Mouse (Mus musculus): ENCODE measurements around the gene Wnt3a.

Wnt3a gene

DNA sequence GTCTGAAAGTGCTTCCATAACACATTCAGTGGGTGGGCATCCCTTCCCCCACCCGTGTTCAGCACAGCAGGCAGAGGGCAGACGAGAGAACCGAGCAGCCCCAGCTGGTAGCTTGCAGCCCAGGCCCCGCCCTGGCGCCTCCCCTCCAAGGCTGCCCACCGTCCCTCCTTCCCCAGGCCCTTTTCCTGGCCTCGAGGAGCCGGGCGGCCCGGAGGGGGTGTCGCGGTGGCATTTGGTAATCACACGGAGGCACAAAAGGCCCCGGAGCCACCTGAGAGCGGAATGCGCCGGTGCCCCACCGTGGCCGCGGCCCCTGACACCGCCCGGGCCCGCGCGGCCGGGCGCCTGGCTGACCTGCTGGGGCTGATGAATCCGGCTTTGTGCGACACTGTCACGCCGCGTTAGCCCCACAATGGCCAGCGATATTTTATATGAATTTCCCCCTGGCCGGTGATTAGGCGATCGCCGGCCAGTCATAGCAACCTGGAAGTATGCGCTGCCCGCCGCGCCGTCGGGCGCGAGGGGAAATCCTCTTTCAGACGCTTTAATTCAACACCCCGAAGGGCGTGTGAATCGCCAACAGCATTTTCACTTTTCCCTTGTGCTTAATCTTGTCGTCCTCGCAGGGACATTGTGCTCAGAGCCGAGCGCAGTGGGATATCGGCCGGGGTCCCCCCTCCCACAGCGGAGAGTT lies 26.5 kb downstream of the Wnt3a start:
- DNase-seq (ENCODE audit: low read depth, low spot score), result no peak

DNA sequence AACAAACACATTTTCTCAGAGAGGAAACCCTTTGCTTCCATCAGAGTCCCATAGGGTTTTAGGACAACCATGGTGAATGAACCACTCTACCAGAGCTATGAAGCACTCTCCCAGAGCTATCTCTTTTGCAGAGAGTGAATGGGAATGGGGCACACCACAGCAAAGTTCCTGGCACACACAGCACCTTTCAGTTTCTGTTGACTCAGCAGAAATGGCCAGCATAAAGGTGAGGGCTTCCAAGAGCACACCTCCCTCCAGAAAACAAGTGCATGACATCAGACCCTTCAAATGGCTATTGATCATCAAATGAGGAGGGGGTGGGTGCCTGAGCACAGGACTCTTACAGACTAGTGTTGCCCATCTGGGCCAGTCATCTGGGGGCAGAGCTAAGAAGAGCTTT lies 28.2 kb downstream of the Wnt3a start:
- DNase-seq (ENCODE audit: low read depth, low spot score), result peak; percentile 21

DNA sequence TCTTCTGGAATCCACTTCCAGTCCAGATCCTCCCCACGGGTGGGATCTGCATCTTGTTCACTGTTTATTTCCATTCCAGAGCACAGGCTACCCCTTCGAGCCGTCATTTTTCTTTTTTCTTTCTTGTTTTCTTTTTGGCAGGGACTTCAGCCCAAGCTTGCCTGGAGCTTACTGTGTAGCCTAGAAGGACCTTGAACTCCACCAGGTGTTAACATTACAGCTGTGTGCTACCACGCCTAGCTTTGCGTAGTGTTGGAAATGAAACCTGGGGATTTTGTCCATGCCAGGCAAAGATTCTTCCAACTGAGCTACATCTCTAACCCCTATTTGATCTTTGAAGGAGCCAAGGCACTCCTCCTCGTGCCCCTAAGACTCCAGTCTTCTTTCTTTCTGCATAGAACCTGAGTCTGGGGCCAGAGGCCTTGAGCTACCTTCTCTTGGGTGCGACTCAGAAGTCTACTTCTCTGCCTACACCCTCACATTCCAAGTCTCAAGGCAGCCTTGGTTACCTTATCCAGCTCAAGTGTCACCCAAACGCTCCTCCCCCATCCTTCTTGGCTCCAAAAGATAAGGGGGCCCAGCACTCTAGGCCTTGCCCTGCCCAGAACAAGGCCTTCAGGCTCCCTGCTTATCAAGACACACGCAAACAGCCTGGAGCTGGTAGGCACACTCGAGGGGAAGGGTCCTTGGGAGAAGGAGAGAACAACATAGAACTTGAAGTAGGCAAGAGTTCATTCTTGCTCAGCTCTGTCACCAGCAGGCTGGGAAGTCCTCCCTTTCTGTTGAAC lies 29.7 kb downstream of the Wnt3a start:
- peak; percentile 85 for DNase-seq (ENCODE audit: low read depth, low spot score)

DNA sequence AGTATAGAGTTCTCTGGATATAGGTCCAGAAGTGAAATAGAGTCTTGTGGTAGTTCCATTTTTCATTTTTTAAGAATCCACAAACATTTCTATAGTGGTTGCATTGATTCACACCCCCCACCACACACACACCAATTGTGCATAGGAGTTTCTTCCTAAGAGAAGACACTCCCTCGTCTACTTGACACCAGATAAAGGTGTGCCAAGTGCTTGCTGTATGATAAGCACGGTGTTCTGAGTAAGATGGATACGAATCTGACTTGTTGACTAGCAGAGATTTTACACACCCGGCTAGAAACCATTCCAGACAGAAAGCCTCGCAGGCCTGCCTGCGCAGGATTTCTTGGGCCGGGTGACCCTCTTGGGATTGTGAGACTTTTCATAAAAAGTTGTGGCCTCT lies 30.9 kb downstream of the Wnt3a start:
- DNase-seq (ENCODE audit: low read depth, low spot score), result peak; percentile 35

DNA sequence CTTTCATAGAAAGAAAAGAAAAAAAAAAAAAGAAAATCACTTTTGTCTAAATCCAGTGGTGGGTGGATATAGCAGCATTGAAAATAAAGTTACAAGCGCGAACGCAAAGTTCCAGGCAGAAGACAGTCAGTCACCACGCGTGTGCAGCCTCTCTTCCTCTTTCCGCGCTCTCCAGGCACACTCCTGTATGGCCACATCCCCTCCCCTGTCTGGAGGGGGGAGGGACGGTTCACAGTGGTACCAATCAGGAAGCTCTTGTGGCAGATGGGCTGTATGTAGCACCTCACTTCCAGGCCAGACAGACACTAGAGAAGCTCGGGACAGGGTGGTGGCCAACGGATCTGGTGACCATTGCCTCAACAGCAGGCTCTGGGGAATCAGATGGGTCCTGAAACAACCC lies 42.5 kb downstream of the Wnt3a start:
- DNase-seq (ENCODE audit: low read depth, low spot score), result no peak

DNA sequence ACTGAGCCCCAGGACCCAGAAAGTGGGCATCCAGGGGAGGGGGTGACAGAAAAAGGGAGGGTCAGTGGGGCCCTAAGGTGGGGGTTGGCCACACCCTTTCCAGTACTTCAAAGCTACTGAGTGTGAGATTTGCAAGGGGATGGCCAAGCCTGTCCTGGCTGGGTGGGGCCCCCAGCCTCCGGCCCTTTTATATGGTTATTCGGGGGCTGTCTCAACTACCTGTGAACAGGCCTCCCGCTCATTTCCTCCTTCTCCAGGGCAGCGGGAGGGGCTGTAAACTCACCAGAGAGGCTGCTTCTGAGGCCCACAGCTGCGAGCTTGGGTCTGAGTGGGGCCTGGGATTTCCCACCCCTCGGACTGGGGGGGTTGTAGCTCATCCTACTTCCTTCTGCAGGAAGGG lies 46.7 kb downstream of the Wnt3a start:
- no peak for DNase-seq (ENCODE audit: low read depth, low spot score)

DNA sequence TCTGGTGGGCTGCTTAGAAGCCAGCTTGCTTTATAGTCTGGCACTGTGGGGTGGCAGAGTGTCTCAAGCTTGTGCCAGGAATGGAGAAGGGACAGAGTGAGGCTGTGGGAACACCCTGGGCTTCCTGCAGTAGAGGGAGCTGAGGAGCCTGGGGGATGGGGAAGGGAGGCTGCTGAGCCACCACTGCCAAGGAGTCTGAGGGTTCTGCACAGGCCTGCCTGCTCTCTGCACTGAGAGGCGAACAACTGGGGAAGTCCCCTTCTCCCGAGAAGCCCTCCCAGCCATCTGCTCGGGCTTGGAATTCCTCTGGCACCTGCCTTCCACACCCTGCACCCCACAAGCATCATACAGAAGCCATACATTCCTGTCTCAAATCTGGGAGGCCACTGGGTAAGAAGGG lies 48.7 kb downstream of the Wnt3a start:
- no peak for DNase-seq (ENCODE audit: low read depth, low spot score)

DNA sequence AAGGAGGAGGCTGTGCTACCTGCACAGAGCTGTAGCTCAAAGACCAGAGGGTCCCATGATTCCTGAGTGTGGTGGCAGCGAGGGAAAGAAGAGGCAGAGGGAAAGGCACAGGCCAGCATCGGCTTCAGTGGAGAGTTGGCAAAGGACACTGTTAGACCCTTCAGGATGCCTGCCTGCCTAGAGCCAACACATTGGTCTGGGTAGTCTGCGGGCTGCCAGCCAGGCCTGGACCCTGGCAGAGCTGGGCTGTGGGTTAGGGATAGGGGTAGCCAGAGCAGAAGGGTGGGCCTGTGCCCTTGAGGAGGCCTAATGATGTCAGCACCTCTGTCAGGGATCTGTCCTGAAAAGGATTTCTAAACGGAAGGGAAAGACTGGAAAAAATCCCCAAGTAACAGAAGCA lies 50.8 kb downstream of the Wnt3a start:
- DNase-seq (ENCODE audit: low read depth, low spot score), result no peak

DNA sequence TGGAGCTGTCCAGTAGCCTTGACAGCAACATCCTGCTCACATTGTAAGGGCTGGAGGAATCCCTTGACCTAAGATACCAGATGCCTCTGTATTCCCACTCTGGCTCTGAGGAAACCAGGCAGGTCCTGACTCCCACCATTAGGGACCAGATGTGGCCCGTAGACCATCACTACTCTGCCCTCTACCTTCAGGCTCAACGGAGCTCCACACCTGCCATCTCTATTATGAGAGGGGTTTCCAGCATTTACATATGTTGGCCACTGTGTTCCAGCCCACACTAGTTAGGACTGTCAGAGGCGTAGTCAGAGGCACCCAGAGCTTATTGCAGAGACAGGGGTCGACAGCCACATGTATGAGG lies 51.1 kb downstream of the Wnt3a start:
- no peak for DNase-seq (ENCODE audit: low read depth, low spot score)

DNA sequence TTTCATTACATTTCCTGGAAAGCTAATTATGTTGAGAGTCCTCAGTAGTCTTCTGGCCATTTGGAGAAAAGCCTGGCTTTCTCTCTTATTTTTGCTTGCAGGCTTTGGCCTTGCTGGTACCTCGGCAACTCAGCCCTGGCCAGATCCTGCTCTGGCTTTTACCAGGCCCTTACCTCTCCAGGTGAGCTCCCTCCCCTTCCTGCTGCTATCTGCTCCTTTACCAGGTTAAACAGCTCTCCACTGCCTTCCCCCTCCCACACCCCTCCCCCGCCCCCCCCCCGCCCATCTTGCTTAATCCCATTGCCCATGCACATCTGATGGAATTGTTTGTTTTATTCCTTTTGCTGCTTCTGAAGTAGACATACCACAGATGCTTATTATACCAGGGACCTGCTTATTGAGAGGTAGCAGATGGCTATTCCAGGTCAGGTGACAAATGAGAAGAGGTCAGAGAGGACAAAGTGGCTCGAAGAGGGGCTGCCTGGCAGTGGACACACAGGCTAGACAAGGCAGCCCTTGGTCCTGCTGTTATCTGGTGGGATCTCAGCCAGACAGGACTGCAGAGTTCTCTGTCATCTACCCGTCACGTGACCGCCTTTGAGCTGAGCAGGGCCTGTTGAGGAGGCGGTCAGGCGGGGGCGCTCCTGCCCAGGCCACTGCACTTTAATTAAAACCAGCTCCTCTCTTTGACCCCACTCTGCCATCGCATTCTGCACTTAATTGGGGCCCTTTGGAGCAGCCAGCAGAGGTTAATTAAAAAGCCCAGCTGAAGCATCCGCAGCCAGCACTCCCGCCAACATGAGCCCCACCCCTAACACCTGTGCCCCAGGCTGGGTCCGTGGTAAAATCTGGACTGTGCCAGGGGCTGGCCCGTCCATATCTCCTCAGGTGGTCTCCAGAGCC lies 51.8 kb downstream of the Wnt3a start:
- DNase-seq (ENCODE audit: low read depth, low spot score), result no peak

DNA sequence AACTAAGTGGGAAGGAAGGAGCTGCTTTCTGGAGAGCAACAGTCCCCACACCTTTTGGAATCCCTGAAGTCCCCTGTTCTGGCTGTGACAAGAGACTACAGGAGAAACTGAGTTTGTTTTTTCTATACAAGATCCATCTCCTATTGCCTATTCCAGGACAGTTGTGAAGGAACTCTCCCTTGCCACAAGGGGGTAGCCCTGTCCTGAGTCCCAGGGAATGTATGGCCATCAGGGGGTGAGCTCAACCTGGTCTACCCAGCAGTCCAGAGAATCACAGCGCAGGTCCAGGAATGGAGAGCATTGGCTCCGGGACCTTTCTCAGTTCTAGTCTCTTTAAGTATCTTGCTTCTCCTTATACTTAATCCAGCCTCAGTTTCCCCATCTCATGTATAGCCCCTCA lies 57.8 kb downstream of the Wnt3a start:
- no peak for DNase-seq (ENCODE audit: low read depth, low spot score)

DNA sequence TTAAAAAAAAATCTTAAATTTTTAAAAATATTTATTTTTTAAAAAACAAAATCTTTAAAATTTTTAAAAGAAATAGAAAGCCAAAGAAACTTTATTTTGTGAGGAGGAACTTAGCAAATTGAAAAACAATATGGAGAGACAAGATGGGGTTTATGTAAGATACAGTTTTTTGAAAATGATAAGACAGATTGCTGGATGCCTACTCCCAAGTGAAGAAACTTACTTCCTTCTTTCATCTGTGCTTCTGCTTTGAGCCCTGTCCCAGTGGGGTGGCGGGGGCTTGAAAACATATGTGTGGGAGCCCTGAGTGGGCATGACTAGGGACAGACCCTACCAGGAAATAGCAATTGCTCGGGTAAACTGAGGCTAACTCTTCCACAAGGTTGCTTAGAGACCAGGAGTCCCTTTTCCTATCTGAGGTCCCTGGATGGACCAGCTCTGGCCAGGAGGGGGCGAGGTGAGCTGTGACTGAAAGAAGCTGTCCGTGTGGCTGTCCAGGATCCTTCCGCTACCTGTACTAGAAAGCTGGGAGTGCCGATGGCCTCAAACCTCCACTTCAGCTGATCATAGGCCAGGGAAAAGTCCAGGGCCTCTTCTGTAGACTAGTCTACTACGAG lies 60.3 kb downstream of the Wnt3a start:
- no peak for DNase-seq (ENCODE audit: low read depth, low spot score)

DNA sequence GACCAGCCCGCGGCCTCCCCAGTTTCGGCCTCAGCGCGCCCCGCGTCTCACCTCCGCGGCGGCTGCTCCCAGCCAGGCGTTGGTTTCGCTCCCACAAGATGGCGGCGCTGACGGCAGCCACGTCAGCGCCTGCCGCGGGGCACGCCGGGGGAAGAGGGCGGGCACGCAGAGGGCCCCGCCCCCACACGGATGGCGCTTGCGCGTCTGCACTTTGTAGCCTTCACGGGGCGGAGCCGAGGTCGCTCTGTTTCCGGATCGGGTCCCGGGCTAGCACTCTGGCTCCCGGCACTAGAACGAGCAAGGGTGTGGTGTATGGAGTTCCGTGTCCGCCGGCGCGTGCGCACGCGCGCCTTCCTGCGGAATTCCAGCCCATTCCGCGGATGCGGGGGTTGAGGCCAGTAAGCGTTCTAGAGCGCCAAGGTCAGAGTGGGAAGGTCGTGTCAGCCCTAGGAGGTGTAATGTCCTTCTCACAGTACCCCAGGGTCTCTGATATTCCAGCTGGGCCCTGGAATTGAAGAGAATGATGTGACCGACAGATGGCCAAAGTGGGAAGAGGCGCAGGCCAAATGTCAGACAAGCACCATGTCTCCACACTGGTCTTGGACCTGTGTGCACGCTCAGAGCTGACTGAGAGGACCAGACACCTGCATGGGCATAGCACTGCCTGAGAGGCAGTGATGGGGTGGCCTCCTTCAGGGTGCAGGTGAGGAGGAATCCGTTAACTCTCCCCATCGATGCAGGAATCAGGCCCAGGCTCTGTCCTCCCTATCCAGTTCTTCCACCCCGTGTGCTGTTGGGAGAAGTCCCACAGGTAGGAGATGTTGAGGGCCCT lies 62.2 kb downstream of the Wnt3a start, which contains the start of gene Arf1:
TSS of gene Arf1 (minus strand) at position 149 of the 832 bp plus-strand sequence.
- DNase-seq (ENCODE audit: low read depth, low spot score), result peak; percentile 94

DNA sequence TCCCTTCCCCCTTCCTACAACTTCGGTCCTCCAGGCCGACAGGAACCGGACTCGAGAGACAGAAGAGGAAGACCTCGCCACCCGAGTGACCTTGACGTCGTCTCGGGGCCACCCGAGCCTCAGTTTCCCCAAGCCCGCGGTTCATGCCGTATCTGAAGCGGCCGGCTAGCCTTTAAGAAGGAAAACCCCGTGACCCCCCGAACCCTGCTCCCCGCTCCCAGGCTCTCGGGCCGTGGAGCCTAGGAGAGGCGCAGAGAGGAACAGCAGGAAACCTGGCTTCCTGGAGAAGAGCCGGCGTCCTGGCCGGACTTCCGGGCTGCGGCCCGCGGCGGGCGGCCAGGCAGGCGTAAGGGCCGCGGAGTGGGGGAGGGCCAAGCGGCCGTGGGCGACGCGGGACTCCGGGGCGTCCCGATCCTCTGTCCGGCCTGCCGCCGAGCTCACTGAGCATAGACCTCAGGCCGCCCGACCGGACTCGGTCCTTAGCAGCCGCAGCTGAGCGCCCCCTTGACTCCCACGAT lies 62.9 kb downstream of the Wnt3a start:
- no peak for DNase-seq (ENCODE audit: low read depth, low spot score)

DNA sequence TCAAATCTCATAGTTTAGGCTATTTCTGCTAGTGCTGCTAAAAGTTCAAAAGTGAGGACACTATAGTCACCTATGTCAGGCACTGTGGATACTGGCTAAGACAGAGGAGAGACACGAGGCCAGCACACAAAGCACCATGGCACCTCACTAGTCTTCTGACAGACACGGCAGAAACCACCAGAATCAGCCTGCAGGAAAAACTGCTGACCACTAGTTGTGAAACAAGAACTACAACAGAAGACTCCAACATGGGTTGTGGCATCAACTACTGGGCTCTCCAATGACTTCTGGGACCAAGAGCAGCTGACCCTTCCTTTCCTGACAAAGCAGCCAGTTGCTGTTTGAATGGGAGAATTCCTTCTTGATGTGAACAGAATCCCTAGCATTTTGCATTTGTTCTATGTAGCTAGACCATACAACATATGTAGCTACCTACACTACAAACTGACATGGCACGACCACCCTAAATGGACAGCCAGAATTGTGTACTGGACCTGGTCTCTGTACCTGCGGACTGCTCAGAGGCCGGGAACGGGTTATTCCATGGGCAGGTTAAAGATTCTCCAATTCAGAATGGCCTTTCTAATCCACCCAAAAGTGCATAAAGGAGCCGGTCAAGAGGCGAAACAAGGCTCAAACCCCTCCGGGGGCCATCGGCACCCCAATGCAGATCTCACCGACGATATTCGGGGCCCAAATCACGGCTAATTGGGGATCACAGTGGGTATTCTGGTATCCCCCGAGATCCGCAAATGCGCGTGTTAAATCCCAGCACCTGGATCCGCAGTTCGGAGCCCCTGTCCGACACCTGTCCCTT lies 63.6 kb downstream of the Wnt3a start:
- no peak for DNase-seq (ENCODE audit: low read depth, low spot score)

DNA sequence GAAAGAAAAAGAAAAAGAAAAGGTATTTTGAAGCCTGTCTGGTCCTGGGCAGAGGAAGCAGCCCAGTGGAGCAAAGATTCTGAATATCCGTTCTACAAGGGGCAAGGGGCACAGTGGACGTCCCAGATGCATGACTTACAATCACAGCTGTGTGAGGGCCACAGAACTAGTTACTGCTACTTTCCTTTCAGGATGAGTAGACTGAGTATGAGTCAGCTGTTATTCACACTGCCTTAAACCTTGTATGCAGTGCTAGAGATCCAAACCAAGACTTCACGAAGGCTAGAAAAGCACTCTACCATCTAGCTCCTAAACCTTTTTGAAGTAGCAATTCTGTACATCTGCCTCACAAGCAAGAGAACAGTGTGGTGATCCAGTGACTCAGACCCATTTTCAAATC lies 64.3 kb downstream of the Wnt3a start:
- no peak for DNase-seq (ENCODE audit: low read depth, low spot score)

DNA sequence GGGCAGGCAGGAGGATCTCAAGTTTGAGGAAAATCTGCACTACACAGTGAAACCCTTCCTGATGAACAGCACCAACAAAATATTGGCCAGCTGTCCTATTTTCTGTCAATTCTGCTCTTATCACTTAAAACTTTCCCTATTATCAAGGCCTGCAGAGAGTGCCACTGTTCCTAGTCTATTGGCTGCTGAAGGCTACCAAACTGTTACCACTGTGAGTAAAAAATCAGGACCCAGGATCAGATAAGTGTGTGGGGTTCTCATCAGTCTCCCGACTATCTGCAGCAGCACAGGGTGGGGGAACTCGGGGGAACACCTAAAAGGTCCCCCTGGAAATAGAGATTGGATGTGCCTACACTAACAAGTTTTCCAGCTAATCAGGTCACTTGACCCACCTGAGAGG lies 65.4 kb downstream of the Wnt3a start:
- DNase-seq (ENCODE audit: low read depth, low spot score), result no peak

DNA sequence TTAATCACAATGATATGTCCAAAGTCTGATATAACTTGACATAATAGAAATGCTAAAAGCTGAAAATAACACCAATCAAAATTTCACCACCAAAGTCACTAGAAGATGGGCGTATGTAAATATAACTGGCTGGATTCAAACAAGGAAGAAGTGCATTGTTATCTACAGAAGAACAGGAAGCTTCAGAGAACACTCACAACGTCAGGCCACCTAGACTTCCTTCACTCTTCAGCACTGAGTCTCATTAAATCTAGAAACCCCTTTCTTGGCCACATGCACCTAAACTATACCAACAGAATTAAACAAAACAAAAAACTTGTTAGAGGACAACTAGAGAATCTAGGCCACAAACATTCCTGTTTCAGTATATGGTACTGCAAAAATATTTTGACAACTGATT lies 66.1 kb downstream of the Wnt3a start:
- no peak for DNase-seq (ENCODE audit: low read depth, low spot score)

DNA sequence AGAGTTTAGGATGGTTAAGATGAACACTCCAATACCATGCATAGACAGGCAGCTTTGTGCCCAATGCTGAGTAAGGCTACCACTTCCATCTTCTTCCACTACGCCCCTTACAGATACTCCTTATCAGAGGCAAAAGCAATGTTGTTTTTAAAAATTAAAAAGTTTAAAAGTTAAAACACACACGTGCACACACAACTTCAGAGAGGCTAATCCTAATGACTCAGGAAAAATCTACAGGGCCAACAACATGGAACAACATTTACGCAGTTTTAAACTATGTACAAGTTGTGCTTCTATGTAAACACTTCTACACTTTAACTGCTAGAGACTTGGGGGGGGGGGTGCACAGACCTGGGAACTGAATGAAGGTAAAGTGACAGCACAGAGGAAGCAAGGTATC lies 66.5 kb downstream of the Wnt3a start:
- no peak for DNase-seq (ENCODE audit: low read depth, low spot score)

DNA sequence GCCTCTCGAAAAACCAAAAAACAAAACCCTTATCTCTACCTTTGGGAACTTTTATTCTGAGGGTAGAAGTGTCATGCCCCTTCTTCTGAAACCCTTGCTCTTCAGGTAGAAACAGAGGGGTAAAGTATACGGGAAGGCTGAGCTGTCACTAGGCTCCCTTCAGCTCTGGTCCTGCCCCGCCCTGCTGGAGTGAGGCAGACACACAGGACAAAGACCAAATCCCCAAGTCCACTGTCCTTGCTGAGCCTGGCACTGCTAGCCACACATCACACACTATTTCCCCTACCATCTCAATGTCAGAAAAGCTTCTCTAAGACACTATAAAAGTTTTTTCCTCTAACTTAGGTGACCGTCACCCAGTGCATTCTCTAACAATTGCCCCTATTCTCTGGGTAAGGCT lies 68.2 kb downstream of the Wnt3a start:
- DNase-seq (ENCODE audit: low read depth, low spot score), result no peak
